Mouse (Mus musculus) yolk sac, embryonic 10.5 days (tissue): ENCODE results near the gene Atp8b5.

Experiments used
- DNase-seq: peaks from one replicate; pipeline ENCODE4 v3.0.0-alpha.2; 2017; ENCODE audit warnings: low spot score

Gene Atp8b5

GRCm38 (mm10) chr4:43322336-43322735 is 55.4 kb downstream of the Atp8b5 start:
- DNase-seq = no peak

- no peak for DNase-seq
Measured at GRCm38 (mm10) chr4:43327118-43327517, 60.2 kb downstream of the Atp8b5 start.

- no peak for DNase-seq
Measured at GRCm38 (mm10) chr4:43334771-43335170, 67.8 kb downstream of the Atp8b5 start.

GRCm38 (mm10) chr4:43336176-43336575 is 69.2 kb downstream of the Atp8b5 start:
- DNase-seq = no peak

GRCm38 (mm10) chr4:43340096-43340804 is 73.3 kb downstream of the Atp8b5 start:
- DNase-seq = no peak

GRCm38 (mm10) chr4:43341276-43341891 is 74.4 kb downstream of the Atp8b5 start:
- DNase-seq = no peak

- no peak for DNase-seq
Measured at GRCm38 (mm10) chr4:43342443-43342842, 75.5 kb downstream of the Atp8b5 start.

- DNase-seq = no peak
Measured at GRCm38 (mm10) chr4:43344932-43345331, 78.0 kb downstream of the Atp8b5 start.

GRCm38 (mm10) chr4:43349206-43349605 is 82.2 kb downstream of the Atp8b5 start:
- no peak for DNase-seq

- DNase-seq = peak; percentile 43
Measured at GRCm38 (mm10) chr4:43350038-43350560, 83.1 kb downstream of the Atp8b5 start.

GRCm38 (mm10) chr4:43353662-43354061 is 86.7 kb downstream of the Atp8b5 start:
- DNase-seq = no peak

GRCm38 (mm10) chr4:43364914-43365560 is 98.1 kb downstream of the Atp8b5 start:
- peak; percentile 4 for DNase-seq

- no peak for DNase-seq
Measured at GRCm38 (mm10) chr4:43367295-43367694, 100.3 kb downstream of the Atp8b5 start.

GRCm38 (mm10) chr4:43367787-43368186 is 100.8 kb downstream of the Atp8b5 start:
- no peak for DNase-seq

GRCm38 (mm10) chr4:43371406-43371805 is 104.4 kb downstream of the Atp8b5 start:
- DNase-seq = no peak

- DNase-seq = peak; percentile 26
Measured at GRCm38 (mm10) chr4:43372155-43372554, 105.2 kb downstream of the Atp8b5 start.

GRCm38 (mm10) chr4:43374266-43374665 is 107.3 kb downstream of the Atp8b5 start:
- DNase-seq = no peak

GRCm38 (mm10) chr4:43379601-43380000 is 112.6 kb downstream of the Atp8b5 start:
- DNase-seq = no peak

GRCm38 (mm10) chr4:43380951-43381350 is 114.0 kb downstream of the Atp8b5 start:
- no peak for DNase-seq

GRCm38 (mm10) chr4:43381408-43382154 is 114.6 kb downstream of the Atp8b5 start, which contains the start of gene Rusc2:
TSS of gene Rusc2 (plus strand) at chr4:43381979.
- DNase-seq = peak; percentile 72

- DNase-seq = peak; percentile 38
Measured at GRCm38 (mm10) chr4:43382155-43383020, 115.4 kb downstream of the Atp8b5 start.
